Mouse (Mus musculus) bone marrow macrophage, adult 2 months (primary cell): ENCODE results near the gene Col23a1. TPM values are rescaled to one million over a fixed set of nuclear protein-coding genes. Genes with fewer than 3 reads are reported as not detected.

Experiments
- H3K27ac ChIP-seq: 2 replicates; pipeline ENCODE4 v1.5.1; 2012; ENCODE audit warnings: low read depth, low read length; ENCODE audit not compliant: insufficient read depth
- H3K4me1 ChIP-seq: 2 replicates; pipeline ENCODE4 v1.6.1; 2012; ENCODE audit warnings: low read length; ENCODE audit not compliant: control insufficient read depth, insufficient read depth
- H3K4me3 ChIP-seq: 2 replicates; pipeline ENCODE4 v1.5.1; 2012; ENCODE audit warnings: mild to moderate bottlenecking, low read length, moderate library complexity; ENCODE audit not compliant: insufficient read depth
- CTCF ChIP-seq: IDR thresholded peaks from 2 replicates; pipeline ENCODE4 v1.5.1; 2012; ENCODE audit warnings: low read depth, mild to moderate bottlenecking, low read length, moderate library complexity
- POLR2A ChIP-seq: IDR thresholded peaks from 2 replicates; pipeline ENCODE4 v1.6.1; 2012; ENCODE audit warnings: mild to moderate bottlenecking, low read depth, low read length, borderline replicate concordance
- polyA plus RNA-seq: library from polyadenylated mRNA; stranded (reverse); fragments of >200 nt; gene quantifications from 2 replicates; pipeline ENCODE4 v1.2.4, GENCODE M21; 2012; ENCODE audit not compliant: missing spikeins, insufficient read depth, insufficient read length

The Col23a1 gene
- polyA plus RNA-seq, 1 experiment = 0.13 TPM

DNA sequence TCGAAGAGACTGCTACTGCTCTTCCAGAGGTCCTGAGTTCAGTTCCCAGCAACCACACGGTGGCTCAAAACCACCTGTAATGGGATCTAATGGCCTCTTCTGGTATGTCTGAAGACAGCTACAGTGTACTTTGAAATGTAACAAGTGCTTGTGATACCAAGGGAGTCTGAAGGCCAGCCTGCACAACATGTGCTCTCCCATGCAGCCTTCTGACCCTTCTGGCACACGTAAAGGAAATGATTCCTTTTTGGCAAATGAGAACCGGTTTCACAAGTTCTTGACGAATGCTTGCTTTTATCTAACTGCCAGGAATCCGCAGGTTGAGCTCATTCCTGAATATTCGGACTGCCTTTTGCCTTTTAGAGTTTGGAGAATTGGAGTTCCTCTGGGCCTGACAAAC is 325.4 kb downstream of the Col23a1 start:
- H3K4me1 ChIP-seq = peaks cover 16% of the 10 kb centered on the region
- H3K4me3 ChIP-seq = peak overlapping the region; percentile 58
- H3K27ac ChIP-seq = peak overlapping the region; percentile 86
- TF ChIP-seq POLR2A = no peak
- no peak for TF ChIP-seq CTCF

DNA sequence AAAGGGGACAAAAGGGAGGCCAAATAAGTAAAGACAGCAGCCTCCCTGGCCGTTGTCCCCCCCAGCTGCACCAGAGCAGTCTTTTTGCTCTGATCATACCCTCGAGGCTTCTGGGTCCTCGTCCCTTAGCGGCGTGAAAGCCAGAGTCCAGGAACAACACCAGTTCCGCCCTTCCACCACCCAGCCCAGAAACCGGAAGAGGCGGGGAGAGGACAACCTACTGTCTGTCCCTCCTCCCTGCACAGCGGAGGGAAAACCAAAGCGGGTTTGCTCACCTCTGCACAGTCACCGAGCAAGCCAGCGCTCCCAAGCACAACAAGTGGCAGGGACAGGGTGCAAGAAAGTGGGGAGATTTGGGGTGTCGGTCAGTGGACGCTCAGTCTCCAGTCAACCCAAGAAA is 325.9 kb downstream of the Col23a1 start:
- TF ChIP-seq POLR2A (no peak), CTCF (no peak)
- Histone ChIP-seq H3K4me3 (peak overlapping the region; percentile 58), H3K27ac (peak overlapping the region; percentile 86), H3K4me1 (peaks cover 16% of the 10 kb centered on the region)

DNA sequence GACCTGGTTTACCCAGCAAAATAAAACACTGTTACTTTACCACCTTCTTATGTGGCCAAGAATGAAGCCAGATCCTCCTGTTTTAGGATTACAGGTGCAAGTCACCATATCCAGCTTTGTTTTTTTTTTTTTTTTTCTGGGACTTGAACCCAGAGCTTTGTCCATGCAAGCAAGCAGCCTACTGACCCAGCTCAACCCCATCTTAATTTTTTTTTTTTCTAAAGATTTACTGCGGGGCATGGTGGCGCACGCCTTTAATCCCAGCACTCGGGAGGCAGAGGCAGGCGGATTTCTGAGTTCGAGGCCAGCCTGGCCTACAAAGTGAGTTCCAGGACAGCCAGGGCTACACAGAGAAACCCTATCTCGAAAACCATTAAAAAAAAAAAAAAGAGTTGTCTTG is 326.4 kb downstream of the Col23a1 start:
- H3K27ac ChIP-seq = peak overlapping the region; percentile 57
- H3K4me3 ChIP-seq = peak overlapping the region; percentile 53
- H3K4me1 ChIP-seq = peaks cover 18% of the 10 kb centered on the region

DNA sequence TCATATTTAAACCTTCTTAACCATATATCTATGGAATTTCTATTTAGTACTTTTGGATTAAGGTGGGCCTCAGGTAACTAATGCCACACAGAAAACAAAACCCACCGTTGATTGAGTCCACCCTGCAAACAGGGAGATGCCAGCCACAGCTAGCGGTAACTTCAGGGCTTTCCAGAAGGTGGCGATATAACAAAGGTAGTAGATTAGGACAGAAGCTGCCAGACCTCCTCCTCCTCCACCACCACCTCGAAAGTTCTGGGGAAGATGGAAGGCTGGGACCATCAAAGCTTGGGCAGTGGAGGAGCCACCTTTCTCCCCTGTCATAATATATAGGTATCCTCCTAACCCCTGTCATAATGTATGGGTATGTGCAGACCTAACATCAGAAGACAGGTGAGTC is 328.0 kb downstream of the Col23a1 start:
- peak; percentile 73 for TF ChIP-seq CTCF
- no peak for TF ChIP-seq POLR2A
- Histone ChIP-seq H3K4me1 (peaks cover 24% of the 10 kb centered on the region), H3K27ac (no peak overlapping the region), H3K4me3 (no peak overlapping the region)

DNA sequence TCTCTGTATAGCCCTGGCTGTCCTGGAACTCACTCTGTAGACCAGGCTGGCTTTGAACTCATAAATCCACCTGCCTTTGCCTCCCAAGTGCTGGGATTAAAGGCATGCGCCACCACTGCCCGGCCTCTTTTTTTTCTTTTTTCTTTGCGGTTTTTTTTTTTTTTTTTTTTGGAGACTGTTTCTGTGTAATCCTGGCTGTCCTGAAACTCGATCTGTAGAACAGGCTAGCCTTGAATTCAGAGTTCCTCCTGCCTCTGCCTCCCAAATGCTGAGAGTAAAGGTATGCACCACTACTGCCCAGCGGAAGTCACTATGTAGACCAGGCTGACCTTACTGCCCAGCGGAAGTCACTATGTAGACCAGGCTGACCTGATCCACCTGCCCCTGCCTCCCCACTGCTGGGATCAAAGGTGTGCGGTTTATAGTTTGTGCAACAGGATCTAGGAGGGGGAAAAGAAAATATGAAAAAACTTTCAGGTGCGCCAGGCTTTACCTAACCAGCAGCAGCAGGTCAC is 329.2 kb downstream of the Col23a1 start:
- peaks cover 24% of the 10 kb centered on the region for H3K4me1 ChIP-seq
- TF ChIP-seq POLR2A = no peak
- no peak for TF ChIP-seq CTCF
- peak overlapping the region; percentile 78 for H3K27ac ChIP-seq
- peak overlapping the region; percentile 69 for H3K4me3 ChIP-seq

DNA sequence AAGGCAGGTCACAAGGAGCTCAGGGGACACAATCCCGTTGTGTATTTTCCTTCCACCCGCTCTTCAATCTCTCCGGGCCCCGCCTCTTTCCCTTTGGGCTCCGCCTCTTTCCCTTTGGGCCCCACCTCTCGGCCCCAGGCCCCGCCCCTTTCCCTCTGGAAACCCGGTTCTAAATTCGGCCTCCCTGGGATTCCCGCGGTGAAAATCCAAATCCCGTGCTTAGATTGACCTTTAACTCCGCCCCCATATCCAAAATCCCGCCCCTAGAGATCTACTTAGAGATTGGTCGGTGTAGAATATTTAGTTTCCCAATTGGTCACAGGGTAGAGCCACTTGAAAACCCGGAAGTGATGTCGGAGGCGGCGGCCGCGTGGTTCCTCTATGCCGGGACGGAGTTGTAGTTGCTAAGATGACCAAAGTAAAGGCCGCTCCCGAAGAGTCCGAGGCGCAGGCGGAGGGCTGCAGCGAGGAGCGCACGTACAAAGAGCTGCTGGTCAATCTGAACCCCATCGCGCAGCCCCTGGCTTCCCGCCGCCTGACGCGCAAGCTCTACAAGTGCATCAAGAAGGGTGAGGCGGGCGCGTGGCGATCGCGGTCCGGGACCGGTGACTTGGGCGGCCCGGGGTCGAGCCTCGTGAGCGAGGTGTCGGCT is 329.8 kb downstream of the Col23a1 start, which contains the start of gene Nhp2:
Gene Nhp2 (plus strand): TSS at position 327 of the 652 bp plus-strand sequence.
- Histone ChIP-seq H3K27ac (peak within 1 kb of the TSS; percentile 78), H3K4me1 (peaks cover 22% of the 10 kb centered on the region), H3K4me3 (peak within 1 kb of the TSS; percentile 96)
- TF ChIP-seq POLR2A (0 out of 2 replicates have a peak, but pooled peaks have one; percentile 48), CTCF (no peak)

DNA sequence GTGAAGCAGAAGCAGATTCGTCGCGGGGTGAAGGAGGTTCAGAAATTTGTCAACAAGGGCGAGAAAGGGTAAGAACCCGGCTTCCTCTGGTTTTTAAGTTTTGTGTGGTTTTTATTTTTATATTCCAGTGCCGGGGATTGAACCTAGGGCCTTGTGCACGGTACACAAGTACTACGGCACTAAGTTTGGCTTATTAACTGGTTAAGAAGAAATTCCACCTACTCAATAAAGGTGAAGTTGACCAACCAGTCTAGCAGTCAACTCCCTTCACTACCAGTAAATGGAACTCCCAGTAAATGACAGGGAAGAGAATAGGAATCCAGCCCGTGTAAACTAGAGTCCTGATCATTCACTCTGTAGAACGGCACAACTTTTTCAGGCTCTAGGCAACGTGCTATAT is 330.4 kb downstream of the Col23a1 start:
- TF ChIP-seq POLR2A (no peak), CTCF (no peak)
- Histone ChIP-seq H3K4me3 (peak overlapping the region; percentile 96), H3K4me1 (peaks cover 16% of the 10 kb centered on the region), H3K27ac (peak overlapping the region; percentile 61)

DNA sequence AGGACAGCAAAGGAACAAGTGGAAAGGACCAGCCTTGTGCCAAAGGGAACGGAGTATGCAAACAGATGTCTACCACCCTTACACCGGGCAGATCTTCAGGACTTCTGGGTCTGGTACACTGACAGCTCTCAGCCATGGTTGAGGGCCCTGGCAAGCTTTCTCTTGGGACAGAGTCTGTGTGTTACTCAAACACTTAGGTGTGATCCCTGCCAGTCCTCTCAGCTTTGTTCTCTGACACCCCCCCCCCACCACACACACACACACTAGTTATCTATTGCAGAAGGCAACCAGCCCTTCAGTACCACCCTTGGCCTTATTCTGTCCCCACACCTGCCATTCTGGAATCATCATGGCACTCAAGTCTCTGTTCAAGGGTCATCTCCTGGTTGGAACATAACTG is 332.1 kb downstream of the Col23a1 start:
- H3K4me3 ChIP-seq = no peak overlapping the region
- H3K27ac ChIP-seq = no peak overlapping the region
- TF ChIP-seq POLR2A (no peak), CTCF (no peak)
- peaks cover 10% of the 10 kb centered on the region for H3K4me1 ChIP-seq

DNA sequence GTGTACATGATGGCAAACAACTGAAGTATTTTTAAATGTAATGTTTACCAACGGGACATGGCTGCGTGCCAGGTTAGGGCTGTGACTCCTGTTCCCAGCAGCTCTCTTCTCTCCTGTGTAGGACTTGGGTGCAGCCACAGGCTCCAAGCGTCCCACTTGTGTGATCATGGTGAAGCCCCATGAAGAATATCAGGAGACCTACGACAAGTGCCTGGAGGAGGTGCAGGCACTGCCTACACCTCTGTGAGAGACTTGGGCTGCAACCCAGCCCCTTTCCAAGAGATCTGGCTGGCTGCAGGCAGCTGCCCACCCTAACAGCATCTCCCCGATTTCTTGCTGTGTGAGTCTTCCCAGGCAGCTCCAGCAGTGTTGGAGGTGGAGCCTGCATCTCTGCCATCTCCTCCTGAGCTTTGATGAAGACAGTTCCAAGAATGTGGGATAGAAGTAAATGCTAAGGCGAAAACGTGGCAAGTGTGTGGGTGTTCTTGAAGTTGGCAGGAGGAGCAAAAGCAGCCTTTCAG is 333.3 kb downstream of the Col23a1 start:
- TF ChIP-seq CTCF = no peak
- TF ChIP-seq POLR2A = no peak
- Histone ChIP-seq H3K27ac (no peak overlapping the region), H3K4me3 (no peak overlapping the region), H3K4me1 (peaks cover 10% of the 10 kb centered on the region)

DNA sequence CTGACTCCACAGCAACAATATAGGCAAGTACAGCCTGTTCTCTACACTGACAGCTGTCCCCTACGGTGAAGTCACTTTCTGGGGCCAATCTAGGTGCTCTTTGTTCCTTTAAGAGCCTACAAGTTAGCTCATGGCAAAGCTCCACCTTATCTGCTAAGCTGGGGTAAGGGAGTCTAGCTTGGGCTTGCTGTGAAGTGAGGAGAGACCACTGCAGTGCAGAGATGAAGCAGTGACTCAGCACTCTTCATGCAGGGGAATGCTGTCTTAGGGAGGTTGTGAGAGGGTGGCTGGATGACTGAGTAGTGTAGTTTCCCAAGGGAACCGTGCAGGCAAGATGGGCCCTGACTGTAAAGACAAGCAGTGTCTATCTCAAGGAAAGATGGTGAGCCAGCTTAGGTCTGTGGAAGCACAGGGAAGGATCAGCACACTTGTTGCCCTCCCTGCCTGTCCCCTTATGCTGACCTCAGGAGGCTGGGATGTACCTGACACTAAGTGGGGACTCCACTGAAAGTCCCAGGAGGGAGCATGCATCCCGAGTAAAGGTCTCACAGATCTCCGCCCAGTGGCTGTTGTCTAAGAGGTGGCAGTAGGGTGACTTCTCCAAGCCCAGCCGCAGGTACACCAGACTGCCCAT is 335.6 kb downstream of the Col23a1 start:
- Histone ChIP-seq H3K4me1 (peaks cover 8% of the 10 kb centered on the region), H3K4me3 (no peak overlapping the region), H3K27ac (no peak overlapping the region)
- no peak for TF ChIP-seq POLR2A
